Mouse (Mus musculus): ENCODE data around the gene Kntc1. TPM values are rescaled to one million over a fixed set of nuclear protein-coding genes. Genes with fewer than 3 reads are reported as not detected.

The Kntc1 gene
- polyA plus RNA-seq, 1 experiment from 2014 or later = 32.3 TPM

DNA sequence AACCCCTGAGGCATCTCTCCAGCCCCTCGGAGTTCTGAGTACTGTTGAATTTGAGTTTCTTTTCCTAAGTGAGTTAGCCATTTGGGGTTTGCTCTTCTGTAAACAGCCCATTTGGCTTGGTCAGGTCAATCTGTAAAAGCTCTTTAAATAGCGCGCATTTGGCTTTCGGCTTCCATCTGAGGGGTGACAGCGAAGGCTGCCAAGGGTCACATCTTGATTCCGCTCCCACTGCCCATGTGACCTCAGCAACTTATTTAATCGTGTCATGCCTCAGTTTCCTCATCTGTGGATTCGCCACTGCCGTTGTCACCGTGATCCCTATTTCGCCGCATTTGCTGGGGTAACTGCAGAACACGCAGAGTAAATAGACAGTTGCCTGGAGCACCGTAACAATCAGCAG is 94.8 kb downstream of the Kntc1 start:
- no peak overlapping the region for H3K4me2 ChIP-seq
- H3K36me3 ChIP-seq = no peaks in the 10 kb centered on the region
- no peak overlapping the region for H3K4me3 ChIP-seq
- no peak for ATAC-seq (ENCODE audit: borderline replicate concordance, extremely low read depth, low FRiP score, low TSS enrichment)
- no peaks in the 10 kb centered on the region for H3K27me3 ChIP-seq
- WGBS = 88% methylated on average over 14 of the region's 14 CpGs
- H3K27ac ChIP-seq = no peak overlapping the region
- no peaks in the 10 kb centered on the region for H3K9me3 ChIP-seq
- no peak overlapping the region for H3K9ac ChIP-seq
- H3K4me1 ChIP-seq = peaks cover 6% of the 10 kb centered on the region

DNA sequence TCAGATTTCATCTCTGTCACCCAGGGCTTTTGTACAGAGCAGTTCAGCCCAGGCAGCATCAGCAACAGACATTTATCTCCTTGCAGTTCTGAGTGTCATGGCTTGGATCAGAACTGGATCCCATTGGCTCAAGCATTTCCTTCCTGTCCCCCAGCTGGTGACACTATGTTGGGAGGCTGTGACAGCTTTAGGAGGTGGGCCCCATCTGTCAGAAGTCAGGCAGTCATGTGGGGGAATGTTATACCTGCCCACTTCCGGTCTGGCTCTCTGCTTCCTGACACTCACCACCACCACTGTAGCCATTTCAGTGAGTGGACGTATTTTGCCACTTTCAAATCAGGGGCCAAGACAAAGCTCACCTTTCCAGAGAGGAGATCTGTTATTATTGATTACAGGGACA is 101.9 kb downstream of the Kntc1 start:
- peaks cover 3% of the 10 kb centered on the region; the same call in 1 of the 2 replicates for H3K4me1 ChIP-seq
- H3K36me3 ChIP-seq = no peaks in the 10 kb centered on the region
- H3K9me3 ChIP-seq = no peaks in the 10 kb centered on the region
- no peaks in the 10 kb centered on the region for H3K27me3 ChIP-seq
- no peak overlapping the region for H3K4me3 ChIP-seq
- no peak overlapping the region for H3K27ac ChIP-seq
- ATAC-seq (ENCODE audit: borderline replicate concordance, extremely low read depth, low FRiP score, low TSS enrichment) = no peak
- WGBS = 21% methylated on average over 2 of the region's 2 CpGs
- H3K4me2 ChIP-seq = no peak overlapping the region
- no peak overlapping the region for H3K9ac ChIP-seq

GRCm38 (mm10) chr5:123853877-123854504 is 104.5 kb downstream of the Kntc1 start:
- WGBS = 54% methylated on average over 11 of the region's 11 CpGs
- Histone ChIP-seq H3K9ac (no peak overlapping the region), H3K4me1 (peaks cover 3% of the 10 kb centered on the region; the same call in 1 of the 2 replicates), H3K9me3 (no peaks in the 10 kb centered on the region), H3K27me3 (no peaks in the 10 kb centered on the region), H3K27ac (no peak overlapping the region), H3K4me2 (no peak overlapping the region), H3K4me3 (no peak overlapping the region), H3K36me3 (no peaks in the 10 kb centered on the region)
- ATAC-seq (ENCODE audit: borderline replicate concordance, extremely low read depth, low FRiP score, low TSS enrichment) = no peak

DNA sequence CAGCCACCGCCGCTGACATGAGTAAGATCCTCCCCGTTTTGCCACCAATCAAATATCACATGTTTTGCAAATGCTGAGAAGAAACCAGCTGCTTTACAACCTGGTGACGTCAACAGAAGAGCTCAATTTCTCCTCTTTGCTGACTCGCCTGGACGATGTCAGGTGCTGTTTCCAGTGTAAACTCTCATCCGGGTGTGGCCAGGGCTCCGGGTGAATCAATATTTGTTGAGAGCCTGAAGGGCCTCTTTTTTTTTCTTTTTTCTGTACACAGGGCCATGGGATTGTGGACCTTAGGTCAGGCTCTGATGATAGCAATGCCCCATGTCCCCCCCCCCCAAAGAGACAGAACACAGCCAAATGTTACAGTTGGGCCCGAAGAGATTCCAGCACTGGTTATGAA is 105.0 kb downstream of the Kntc1 start:
- peaks cover 3% of the 10 kb centered on the region; the same call in 1 of the 2 replicates for H3K4me1 ChIP-seq
- H3K27ac ChIP-seq = no peak overlapping the region
- no peak overlapping the region for H3K9ac ChIP-seq
- no peak overlapping the region for H3K4me3 ChIP-seq
- 44% methylated on average over 9 of the region's 9 CpGs for WGBS
- ATAC-seq (ENCODE audit: borderline replicate concordance, extremely low read depth, low FRiP score, low TSS enrichment) = no peak
- no peaks in the 10 kb centered on the region for H3K27me3 ChIP-seq
- H3K36me3 ChIP-seq = no peaks in the 10 kb centered on the region
- no peaks in the 10 kb centered on the region for H3K9me3 ChIP-seq
- H3K4me2 ChIP-seq = no peak overlapping the region

- ATAC-seq (ENCODE audit: borderline replicate concordance, extremely low read depth, low FRiP score, low TSS enrichment) = no peak
- no peak overlapping the region for H3K27ac ChIP-seq
- H3K27me3 ChIP-seq = no peaks in the 10 kb centered on the region
- H3K4me1 ChIP-seq = no peaks in the 10 kb centered on the region
- no peak overlapping the region for H3K9ac ChIP-seq
- 59% methylated on average over 11 of the region's 11 CpGs for WGBS
- no peaks in the 10 kb centered on the region for H3K36me3 ChIP-seq
- H3K4me3 ChIP-seq = no peak overlapping the region
- no peaks in the 10 kb centered on the region for H3K9me3 ChIP-seq
- no peak overlapping the region for H3K4me2 ChIP-seq
Observed at GRCm38 (mm10) chr5:123858798-123859197, 109.3 kb downstream of the Kntc1 start.

DNA sequence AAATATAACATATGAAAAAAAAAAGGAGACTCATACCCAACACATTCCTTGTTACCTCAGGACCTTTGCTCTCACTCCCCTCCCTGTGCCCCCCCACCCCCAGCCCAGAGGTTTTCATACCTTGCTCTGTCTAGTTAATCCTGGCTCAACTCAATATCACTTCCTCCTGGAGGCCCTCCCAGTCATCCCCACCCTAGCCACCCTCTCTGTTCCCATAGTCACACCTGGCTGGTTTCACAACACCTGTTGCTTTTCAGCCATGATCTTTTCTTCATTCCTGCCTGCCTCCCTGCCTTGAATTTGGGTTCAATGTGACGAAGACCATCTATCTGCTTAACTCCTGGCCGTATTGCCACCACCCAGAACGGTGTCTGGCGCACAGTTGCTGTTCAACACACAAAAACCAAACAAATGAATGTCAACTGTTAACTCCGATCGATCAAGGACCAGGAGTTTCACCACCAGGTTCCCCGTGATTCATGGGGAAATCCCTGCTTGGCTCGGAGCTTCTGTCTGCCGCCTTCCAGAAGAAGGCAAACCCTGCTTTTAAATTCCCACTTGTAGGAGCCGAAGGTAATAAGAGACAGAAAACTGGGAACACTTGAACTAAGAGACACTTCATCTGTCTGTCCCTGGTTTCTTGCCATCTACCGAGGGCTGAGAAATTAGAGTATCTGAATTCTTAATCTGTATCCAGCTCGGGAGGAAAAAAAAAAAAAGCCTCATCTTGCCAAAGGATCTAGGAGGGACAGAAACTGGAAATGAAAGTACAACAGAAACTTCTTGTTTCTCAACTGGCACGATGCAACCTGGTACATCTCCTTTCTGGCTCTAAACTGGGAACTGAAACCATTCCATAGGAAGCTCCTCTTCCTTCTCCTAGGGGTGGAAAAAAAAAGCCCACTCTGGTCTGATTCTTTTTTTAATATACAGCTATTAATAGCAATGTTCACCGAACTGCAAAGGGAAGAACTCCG is 113.1 kb downstream of the Kntc1 start:
- WGBS = 69% methylated on average over 15 of the region's 15 CpGs
- Histone ChIP-seq H3K4me3 (no peak overlapping the region), H3K4me1 (no peaks in the 10 kb centered on the region), H3K9me3 (no peaks in the 10 kb centered on the region), H3K27me3 (no peaks in the 10 kb centered on the region), H3K27ac (no peak overlapping the region), H3K9ac (no peak overlapping the region), H3K36me3 (no peaks in the 10 kb centered on the region), H3K4me2 (no peak overlapping the region)
- ATAC-seq (ENCODE audit: borderline replicate concordance, extremely low read depth, low FRiP score, low TSS enrichment) = no peak

DNA sequence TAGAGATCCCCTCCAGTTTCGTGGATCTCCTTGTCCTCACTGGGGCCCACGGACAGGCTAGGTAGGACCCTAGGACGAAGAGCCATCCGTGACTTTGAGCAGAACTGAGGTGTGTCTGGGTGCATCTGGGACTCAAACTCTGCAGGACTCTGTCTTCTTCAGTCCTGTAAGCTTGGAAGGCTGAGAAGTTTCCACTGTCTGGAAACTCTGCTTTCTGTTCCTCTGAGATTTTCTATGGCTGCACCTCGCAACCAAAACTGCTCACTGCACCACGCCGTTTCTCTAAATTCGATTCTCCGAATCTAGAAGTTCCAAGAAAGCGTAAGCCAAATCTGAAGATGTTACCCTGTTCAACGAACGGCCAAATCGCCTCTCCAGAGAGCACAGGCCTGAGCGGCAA is 114.4 kb downstream of the Kntc1 start:
- no peaks in the 10 kb centered on the region for H3K27me3 ChIP-seq
- H3K4me1 ChIP-seq = no peaks in the 10 kb centered on the region
- no peak overlapping the region for H3K4me2 ChIP-seq
- no peaks in the 10 kb centered on the region for H3K9me3 ChIP-seq
- no peaks in the 10 kb centered on the region for H3K36me3 ChIP-seq
- whole genome bisulfite sequencing = 82% methylated on average over 14 of the region's 14 CpGs
- ATAC-seq (ENCODE audit: borderline replicate concordance, extremely low read depth, low FRiP score, low TSS enrichment) = no peak
- no peak overlapping the region for H3K27ac ChIP-seq
- no peak overlapping the region for H3K9ac ChIP-seq
- no peak overlapping the region for H3K4me3 ChIP-seq

DNA sequence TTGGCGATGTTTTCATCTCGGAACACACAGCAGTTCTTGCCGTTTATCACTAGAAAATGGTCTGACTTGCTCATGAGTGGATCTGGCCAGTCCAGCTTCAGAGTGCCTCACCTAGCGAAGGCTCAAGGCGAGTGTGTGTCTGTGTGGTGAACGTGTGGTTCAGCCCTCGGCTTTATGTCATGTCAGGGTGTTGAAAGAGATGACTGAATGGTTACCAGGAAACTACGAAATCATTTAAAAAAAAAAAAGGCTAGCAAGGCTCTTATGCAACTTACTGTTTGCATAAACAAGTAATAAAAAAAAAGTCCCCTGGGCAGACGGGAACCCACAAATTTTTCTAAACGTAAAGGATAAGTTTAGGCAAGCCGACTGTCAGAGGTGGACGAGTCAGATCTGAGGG is 115.8 kb downstream of the Kntc1 start, which contains the start of gene Hcar2:
Gene Hcar2, minus strand, starts transcription at position 135 of the 400 bp plus-strand sequence.
- Histone ChIP-seq H3K4me3 (no peak within 1 kb of the TSS), H3K4me2 (no peak within 1 kb of the TSS), H3K4me1 (no peaks in the 10 kb centered on the region), H3K9me3 (no peaks in the 10 kb centered on the region), H3K27ac (no peak within 1 kb of the TSS), H3K36me3 (no peaks in the 10 kb centered on the region), H3K27me3 (no peaks in the 10 kb centered on the region), H3K9ac (no peak within 1 kb of the TSS)
- 58% methylated on average over 12 of the region's 12 CpGs for WGBS
- no peak for ATAC-seq (ENCODE audit: borderline replicate concordance, extremely low read depth, low FRiP score, low TSS enrichment)

DNA sequence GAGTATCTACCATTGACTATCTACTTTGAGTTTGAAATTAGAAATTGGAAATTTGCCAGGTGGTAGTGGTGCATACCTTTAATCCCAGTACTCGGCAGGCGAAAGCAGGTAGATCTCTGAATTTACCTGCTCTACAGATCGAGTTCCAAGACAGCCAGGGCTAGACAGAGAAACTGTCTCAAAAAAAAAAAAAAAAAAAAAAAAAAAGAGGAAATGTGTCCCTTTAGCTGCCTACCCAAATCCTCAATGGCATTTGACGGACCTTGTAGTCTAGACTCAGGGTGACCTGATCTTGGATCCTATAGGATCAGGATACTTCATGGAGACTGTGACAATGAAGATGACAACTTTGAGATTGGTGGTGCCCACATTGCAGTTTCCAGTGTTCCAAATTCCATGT is 116.9 kb downstream of the Kntc1 start:
- Histone ChIP-seq H3K9ac (no peak overlapping the region), H3K4me1 (no peaks in the 10 kb centered on the region), H3K27ac (no peak overlapping the region), H3K4me3 (no peak overlapping the region), H3K27me3 (no peaks in the 10 kb centered on the region), H3K9me3 (no peaks in the 10 kb centered on the region), H3K4me2 (no peak overlapping the region), H3K36me3 (no peaks in the 10 kb centered on the region)
- WGBS = 80% methylated on average over 4 of the region's 4 CpGs
- ATAC-seq (ENCODE audit: borderline replicate concordance, extremely low read depth, low FRiP score, low TSS enrichment) = no peak

DNA sequence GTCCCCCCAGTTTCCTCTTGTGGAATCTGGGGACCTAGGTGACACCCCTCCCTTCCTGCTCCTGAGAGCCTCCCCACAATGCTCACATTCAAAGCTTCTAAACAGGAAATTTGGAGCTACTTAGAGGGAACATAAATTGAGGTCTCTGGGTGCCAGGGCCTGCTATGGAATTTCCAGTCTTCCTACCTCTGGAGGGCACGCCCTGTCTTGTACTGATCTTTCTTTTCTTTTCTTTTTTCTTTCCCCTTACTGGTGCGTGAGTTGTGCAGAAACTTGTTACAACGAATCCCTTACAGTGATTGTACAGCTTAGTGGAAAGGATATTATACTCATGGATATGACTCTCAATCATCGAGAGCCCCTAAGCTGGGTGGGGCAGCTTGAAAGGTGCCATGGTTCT is 120.1 kb downstream of the Kntc1 start:
- Histone ChIP-seq H3K36me3 (no peaks in the 10 kb centered on the region), H3K4me1 (no peaks in the 10 kb centered on the region), H3K27me3 (no peaks in the 10 kb centered on the region), H3K27ac (no peak overlapping the region), H3K9me3 (no peaks in the 10 kb centered on the region), H3K4me3 (no peak overlapping the region), H3K9ac (no peak overlapping the region), H3K4me2 (no peak overlapping the region)
- WGBS = 77% methylated on average over 4 of the region's 4 CpGs
- ATAC-seq (ENCODE audit: borderline replicate concordance, extremely low read depth, low FRiP score, low TSS enrichment) = no peak
